Mouse (Mus musculus) common myeloid progenitor, adult 5-6 weeks (primary cell): ENCODE data around the gene Arid1b. TPM values are rescaled to one million over a fixed set of nuclear protein-coding genes. Genes with fewer than 3 reads are reported as not detected.
A peak's percentile ranks its signal among the peaks of the same experiment; 100 is the strongest.

Experiments
- ATAC-seq: replicated peaks from 2 replicates; pipeline ENCODE4 v1.8.0; 2016; ENCODE audit warnings: low read depth, mild to moderate bottlenecking, moderate TSS enrichment, inconsistent platforms; ENCODE audit not compliant: poor library complexity, severe bottlenecking
- total RNA-seq: library from RNA; stranded (forward); fragments of 200-1000, 187-1606 nt; gene quantifications from 2 replicates; pipeline ENCODE4 v1.2.3, GENCODE M21; 2017

Arid1b gene
- total RNA-seq, 1 experiment from 2014 or later: 48.6 TPM

DNA sequence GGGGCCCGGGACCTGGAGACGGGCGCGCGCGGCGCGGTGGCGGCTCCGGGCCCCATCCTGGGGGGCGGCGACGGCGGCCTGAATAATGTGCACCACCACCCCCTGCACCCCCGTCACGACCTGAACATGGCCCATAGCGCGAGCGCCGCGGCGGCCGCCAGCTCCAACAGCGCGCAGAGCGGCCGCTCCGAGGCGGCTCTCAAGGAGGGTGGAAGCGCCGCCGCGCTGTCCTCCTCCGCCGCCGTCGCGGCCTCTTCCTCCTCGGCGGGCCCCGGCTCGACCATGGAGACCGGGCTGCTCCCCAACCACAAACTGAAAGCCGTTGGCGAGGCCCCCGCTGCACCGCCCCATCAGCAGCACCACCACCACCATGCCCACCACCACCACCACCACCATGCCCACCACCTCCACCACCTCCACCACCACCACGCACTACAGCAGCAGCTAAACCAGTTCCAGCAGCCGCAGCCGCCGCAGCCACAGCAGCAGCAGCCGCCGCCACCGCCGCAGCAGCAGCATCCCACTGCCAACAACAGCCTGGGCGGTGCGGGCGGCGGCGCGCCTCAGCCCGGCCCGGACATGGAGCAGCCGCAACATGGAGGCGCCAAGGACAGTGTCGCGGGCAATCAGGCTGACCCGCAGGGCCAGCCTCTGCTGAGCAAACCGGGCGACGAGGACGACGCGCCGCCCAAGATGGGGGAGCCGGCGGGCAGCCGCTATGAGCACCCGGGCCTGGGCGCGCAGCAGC is 855 bp downstream of the Arid1b start:
- ATAC-seq: peak; percentile 23

DNA sequence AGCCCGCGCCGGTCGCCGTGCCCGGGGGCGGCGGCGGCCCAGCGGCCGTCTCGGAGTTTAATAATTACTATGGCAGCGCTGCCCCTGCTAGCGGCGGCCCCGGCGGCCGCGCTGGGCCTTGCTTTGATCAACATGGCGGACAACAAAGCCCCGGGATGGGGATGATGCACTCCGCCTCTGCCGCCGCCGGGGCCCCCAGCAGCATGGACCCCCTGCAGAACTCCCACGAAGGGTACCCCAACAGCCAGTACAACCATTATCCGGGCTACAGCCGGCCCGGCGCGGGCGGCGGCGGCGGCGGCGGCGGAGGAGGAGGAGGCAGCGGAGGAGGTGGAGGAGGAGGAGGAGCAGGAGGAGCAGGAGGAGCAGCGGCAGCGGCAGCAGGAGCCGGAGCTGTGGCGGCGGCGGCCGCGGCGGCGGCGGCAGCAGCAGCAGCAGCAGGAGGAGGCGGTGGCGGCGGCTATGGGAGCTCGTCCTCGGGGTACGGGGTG is 1.5 kb downstream of the Arid1b start:
- ATAC-seq: no peak

DNA sequence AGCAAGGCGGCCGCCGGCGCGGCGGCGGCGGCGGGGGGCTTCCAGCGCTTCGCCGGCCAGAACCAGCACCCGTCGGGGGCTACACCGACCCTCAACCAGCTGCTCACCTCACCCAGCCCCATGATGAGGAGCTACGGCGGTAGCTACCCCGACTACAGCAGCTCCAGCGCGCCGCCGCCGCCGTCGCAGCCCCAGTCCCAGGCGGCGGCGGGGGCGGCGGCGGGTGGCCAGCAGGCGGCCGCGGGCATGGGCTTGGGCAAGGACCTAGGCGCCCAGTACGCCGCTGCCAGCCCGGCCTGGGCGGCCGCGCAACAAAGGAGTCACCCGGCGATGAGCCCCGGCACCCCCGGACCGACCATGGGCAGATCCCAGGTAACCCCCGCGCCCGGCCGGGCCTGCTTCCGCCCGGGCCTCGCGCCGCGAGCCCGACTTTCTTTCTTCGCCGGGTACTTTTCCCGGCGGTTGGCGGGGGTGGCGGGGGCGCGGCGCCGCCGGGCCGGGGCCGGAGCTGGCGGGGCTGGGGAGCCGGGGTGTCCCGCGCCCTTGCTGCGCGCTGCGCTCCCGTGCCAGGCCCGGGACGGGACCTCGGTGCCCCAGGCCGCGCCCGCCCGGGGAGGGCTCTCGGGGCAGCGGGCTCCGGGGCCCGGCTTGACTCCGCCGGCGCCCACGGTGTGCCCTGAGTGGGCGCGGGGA is 2.1 kb downstream of the Arid1b start:
- ATAC-seq: no peak

DNA sequence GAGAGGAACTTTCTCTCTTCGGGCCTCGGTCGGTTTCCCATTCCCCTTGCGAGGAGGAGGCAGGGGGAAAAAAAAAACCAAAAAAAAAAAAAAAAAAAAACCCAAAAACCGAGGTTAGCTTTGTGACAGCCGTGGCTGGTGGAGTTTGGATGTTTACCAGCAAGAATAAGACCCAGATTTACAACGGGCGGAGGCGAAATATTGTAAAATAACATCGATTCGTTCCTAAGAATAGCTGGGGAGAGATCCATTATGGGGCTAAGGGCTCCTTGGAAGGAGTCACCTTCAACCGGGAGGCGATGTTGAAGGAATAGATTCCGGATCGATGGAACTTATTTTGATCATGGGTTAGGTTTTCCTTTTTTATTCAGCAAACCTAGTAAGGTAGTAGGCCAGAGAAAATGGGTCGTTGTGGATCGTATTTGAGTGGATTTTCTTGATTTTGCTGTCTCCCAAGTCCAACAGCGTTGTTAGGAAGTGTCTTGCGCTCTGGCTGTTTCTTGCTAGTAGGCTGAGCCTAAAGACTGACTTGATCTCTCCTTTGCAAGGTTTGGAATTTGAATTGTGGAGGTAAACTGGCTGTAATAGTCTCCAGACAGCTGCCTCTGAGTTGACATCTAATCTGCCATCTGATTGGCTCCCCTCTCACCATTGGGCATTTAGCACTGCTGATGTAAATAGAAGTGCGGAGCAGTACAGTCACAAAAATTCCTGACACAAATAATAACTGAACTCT is 2.9 kb downstream of the Arid1b start:
- 0 out of 2 replicates have a peak, but pooled peaks have one; percentile 16 for ATAC-seq

DNA sequence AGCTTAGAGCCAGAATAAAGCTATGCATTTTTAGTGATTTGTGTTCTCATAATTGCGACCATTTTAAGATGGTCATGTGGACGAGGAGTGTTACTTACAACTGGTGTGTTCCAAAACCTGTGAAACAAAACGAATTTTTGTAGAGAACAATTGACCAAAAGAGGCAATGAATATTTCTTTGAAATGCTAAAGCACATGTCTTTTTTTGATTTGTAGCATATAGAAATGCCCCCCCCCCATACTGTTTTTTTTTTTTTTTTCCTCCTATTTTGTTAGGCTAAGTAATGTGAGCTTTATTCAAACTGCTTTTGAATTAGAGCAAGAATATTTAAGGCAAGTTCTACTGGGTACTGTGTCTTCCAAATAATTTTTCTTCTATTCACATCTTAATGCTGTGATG is 3.8 kb downstream of the Arid1b start:
- no peak for ATAC-seq

DNA sequence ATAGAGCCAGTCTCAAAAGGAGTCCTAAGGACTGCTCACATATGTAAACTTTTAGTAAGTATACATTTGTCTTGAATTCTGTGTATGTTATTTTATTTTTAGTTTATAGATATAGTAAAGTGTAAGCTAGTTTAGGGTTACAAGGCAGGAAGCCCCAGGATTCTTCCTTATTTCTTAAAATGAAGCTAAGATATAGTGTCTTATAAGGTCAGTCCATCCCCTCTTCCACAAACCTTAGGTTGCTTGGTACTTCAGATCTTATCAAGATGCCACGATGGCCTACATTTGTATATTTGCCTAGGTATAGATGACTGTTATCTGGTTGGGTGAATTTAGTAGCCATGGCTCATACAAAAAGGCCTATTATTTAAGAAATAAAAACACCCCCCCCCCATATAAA is 5.1 kb downstream of the Arid1b start:
- no peak for ATAC-seq

DNA sequence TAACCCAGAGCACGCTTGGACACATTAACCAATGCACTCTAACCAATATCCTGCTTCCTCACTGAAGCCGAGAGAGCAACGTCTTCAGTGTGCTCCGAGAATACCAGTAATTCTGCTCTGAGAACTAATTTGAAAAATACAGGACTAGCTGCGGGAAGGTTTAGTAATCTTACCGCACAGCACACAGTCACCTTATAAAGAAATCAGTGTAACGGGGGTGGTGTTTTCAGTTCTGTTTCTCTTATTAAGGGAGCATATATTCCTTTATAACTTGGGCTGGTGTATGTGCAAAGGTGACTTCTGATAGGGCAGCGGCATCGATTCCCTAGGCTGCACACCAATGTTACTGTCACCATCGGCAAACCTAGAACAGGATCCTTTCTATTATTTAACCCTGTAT is 5.9 kb downstream of the Arid1b start:
- no peak for ATAC-seq

DNA sequence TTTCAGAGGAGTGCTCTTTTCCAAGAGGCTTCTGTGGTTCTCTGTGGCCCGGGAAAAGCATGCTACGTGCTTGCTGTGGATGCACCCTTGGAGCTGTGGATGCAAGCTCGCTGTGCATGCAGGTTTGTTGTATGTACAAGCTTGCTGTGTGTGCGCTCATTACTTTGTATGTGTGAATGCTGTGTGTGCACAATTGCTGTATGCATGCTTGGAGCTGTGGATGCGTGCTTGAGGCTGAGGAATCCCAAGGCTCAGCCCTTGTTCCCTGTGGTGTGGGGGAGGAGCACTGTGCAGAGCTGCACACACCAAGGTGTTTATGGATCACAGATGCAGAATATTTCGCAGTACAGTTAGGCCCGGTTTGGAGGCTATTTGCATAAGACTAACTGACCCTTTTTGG is 6.7 kb downstream of the Arid1b start:
- ATAC-seq: no peak

DNA sequence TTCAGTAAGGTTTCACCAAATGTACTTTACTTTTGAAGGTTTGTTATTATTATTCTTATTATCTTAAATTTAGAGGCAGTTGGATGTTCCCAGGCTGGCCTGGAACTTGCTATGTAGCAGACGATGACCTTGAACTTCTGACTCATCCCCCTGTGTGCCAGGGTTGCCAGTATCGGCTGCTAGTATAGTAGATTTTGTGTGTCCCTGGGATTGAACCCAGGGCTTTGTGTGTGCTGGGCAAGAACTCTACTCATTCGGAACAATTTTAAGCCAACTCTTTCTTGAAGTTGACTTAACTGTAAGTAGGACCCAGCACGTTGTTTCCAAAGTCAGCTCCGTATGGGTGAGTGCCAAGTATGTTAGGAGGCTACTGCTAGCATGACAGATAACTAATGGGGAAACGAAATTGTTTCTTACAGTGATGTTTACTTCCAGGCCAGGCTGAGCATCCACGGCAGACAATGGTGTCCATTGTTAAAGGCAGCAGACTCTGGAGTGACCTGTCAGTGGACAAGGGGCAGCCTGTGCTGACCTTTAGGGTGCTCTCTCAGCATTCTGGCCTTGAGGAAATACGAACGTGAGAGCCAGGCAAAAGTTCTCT is 7.5 kb downstream of the Arid1b start:
- 0 out of 2 replicates have a peak, but pooled peaks have one; percentile 20 for ATAC-seq

DNA sequence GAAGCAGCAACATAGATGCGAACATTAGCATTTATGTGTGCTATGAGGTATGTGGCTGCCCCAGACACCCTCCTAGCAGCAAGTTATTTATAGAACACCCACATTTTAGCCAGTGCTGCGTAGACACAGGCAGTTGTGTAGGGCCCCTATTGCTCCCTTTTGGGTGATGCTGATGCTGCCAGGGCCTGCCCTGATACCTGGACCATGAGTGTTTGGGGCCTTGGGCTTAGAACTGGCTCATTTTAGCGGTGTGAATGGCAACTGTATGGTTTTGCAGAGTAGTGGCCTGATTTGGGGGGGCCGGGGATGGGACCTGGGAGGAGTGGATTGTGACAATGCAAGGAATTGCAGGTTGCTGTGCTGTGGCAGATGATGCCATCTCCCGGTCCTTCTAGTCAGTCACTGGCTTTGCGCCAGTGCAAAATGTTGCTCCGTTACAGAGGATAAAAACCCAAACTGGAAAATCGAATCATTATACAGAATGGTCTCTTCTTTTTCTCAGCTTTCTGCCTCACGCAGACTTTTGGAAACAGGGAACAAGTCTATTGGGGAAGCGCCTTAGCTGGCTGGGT is 8.9 kb downstream of the Arid1b start:
- ATAC-seq: no peak

DNA sequence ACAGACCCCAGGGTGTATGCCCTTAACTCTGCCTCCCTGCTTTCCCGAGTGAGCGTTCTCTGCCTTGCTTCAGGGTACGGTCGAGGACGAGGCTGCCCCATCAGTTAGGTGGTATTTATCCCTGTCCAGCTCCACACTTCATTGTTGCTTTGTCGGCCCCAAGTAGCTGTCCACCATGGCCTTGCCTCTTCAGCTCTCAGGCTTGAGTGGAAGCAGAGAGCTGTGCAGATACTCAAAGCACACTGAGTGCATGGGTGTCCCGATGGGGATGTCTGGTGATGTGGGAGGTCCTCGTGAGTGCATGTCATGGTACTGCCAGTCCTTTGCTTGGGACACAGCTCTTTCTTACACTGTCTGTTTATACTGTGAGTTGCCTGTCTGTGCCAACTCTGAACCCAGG is 10.1 kb downstream of the Arid1b start:
- no peak for ATAC-seq

DNA sequence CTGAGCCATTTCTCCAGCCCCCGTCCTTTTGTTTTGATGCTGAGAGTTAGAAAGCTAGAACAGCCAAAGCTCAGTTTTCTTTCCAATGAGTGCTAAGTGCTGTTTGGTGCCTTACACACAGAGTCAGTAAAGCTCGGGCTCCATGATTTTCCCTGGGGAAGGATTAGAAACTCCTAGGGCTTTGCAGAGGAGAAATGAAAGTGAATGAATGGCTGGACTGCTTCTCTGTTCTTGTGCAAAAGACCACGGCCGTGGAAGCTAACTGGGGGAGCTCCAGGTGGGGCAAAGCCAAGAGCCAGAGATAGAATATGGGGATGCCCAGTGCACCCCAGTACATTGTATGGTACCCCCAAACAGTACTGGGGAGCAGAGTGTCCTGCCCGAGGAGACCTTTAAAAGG is 10.6 kb downstream of the Arid1b start:
- no peak for ATAC-seq

DNA sequence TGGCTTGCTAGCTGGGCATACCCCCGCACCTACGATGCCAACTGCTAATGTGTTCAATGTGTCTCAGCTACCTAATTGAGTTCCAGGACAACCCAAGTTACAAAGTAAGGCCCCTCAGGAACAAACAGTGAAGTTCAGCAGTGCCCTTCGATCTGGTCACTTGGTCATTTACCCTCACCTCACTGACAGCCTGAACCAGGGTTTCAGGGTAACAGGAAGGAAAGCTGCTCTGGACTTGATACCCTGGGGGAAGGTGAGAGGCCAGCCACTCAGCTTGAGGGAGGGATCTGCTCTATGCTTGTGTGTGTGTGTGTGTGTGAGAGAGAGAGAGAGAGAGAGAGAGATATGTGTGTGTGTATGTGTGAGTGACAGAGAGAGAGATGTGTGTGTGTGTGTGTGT is 11.2 kb downstream of the Arid1b start:
- no peak for ATAC-seq

DNA sequence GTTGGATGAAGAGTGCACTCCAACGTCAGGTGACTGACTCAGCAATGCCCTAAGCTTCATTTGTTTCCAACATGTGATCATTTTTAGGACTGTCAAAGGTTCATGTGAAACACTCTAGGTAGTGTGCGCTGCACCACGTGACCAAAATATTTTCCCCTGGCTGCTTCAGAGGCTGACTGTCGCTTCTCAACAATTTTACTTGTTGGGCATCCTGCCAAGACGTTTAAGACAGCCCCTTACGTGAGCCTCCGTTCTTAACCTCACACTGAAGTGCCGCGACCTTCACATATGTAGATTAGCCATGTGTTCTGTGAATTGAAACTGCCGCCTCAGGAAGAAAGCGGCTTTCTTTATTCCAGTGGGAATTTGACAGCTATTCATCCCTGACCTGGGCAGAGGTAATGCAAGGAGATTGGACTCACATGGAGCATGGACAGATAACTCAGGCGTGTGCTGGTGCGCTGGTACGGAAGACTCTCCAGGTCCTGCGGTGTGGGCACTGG is 13.1 kb downstream of the Arid1b start:
- peak; percentile 67 for ATAC-seq

DNA sequence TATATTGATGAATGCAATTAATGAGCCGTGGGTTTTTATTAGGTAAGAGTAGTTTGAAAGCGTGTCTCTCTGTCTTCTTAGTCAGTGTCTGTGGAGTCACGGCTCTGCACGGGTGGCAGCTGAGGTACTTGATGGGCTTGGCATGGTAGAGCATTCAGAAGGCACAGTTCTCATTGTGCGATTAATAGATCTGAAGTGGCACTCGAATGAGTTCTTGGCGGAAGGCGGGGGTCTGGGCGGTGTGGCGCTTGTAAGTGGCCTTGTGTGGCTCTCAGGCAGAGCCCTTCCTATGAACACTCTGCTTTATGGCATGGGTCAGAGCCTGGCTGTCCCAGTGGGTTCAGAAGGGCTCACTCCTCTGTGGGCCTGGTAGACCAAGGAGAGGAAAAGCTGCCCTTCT is 14.1 kb downstream of the Arid1b start:
- ATAC-seq: no peak

DNA sequence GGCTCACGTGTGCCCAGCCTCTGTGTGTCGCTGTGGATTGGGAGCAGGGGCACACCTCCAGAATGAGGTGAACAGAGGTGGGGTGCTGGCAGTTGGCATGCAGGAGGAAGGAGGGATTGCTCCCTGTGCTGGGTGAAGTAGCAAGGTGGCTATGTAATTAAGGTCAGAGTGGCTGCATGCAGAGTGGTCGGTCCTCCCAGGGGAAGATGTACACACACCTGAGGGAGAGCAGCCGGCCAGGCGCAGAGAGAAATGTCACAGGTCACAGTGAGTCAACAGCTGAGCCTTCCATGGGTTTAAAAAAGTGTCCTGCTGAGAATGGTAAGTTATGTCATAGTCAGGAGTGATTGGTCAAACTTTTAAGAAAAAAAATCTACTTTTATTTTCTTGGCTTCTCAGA is 14.6 kb downstream of the Arid1b start:
- ATAC-seq: no peak

DNA sequence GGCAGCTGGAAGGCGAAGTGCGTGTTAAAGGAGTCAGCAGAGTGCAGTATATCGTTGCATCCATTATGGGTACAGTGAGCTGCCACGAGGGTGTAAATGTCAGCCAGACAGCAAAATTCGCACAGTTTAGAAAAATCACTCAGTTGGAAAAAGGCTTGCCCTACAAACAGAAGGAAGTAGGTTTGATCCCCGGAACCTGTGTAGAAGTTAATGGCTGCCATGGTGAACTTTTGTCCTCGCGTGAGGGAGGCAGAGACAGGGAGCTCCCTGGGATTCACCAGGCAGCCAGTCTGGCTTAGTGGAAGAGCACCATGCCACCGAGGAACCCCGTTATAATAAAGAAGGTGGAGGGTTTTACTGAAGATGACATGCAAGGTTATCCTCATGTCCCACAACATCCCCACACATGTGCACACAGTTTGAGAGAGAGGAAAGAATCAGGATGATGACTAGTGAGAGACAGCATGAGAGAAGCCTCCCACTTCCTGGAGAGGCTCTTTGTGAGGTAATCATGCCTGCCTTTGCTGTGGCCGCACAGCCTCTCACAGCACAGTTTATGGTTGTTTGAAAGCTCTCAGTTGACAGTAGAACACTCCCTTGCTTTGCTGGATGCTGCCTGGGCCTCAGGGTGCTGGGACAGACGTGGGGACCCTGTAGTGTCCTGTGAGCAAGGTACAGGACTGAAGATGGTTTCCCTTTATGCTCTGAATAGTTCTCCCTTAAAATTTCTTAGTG is 15.6 kb downstream of the Arid1b start:
- no peak for ATAC-seq

DNA sequence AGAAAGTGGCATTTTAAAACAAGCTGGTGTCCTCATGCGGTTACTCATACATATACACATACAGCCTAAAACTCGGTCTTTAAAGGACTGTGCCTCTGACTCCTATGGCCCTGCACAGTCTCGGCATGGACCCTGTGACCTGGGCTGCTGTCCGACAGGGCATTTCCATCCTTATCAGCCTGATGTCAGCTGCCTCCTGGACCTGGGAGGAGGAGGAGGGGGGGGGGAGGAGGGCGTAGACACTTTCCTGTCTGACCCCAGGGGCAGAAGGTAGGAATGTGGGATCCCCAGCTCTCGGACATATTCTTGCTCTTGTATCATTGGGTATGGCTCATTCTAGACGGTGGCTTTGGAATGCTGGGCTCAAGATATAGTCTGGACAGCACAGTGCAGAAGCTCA is 16.6 kb downstream of the Arid1b start:
- ATAC-seq: no peak

DNA sequence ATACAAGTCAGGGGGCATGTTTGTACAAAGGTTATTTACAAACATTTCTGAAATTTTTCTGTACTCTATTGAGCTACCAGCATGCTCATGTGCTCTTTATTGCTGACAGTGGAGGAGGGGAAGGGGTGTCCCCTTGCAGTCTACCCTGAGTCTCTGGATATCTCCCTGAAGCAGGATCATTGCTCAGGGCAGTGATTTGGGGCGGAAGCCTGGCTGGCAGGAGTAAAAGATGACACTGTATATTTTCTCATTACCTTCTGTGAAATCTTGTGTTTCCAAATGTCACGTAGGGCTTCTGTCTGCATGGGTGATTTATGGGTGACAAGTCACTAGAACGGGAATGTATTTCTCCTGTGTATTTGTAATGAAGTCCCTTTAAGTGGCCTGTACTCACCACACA is 18.0 kb downstream of the Arid1b start:
- no peak for ATAC-seq
